Mouse (Mus musculus) limb, embryonic 12.5 days (tissue): ENCODE results near the gene Mast3. TPM values are rescaled to one million over a fixed set of nuclear protein-coding genes. Genes with fewer than 3 reads are reported as not detected.

ENCODE experiments used
- ATAC-seq: fragments of 200-750 bp; cut with Nextera tagmentation; 2 replicates; pipeline ENCODE4 v1.8.0; 2017; ENCODE audit warnings: low read depth, moderate TSS enrichment; ENCODE audit not compliant: insufficient number of reproducible peaks, insufficient read depth, low FRiP score, low TSS enrichment
- H3K27ac ChIP-seq: fragments of 300-500 bp; sonication (generic); 2 replicates; pipeline ENCODE4 v1.5.1; 2016; ENCODE audit warnings: mild to moderate bottlenecking, moderate library complexity
- H3K27me3 ChIP-seq: fragments of 300-500 bp; sonication (generic); 2 replicates; pipeline ENCODE4 v1.6.1; 2016; ENCODE audit warnings: mild to moderate bottlenecking, moderate library complexity
- H3K36me3 ChIP-seq: fragments of 300-500 bp; sonication (generic); 2 replicates; pipeline ENCODE4 v1.6.1; 2016; ENCODE audit warnings: mild to moderate bottlenecking, moderate library complexity
- H3K4me1 ChIP-seq: fragments of 300-500 bp; sonication (generic); replicated peaks from 2 replicates; pipeline ENCODE4 v1.6.1; 2016
- H3K4me2 ChIP-seq: fragments of 300-500 bp; sonication (generic); 2 replicates; pipeline ENCODE4 v1.6.1; 2016; ENCODE audit warnings: mild to moderate bottlenecking, moderate library complexity
- H3K4me3 ChIP-seq: fragments of 300-500 bp; sonication (generic); replicated peaks from 2 replicates; pipeline ENCODE4 v1.5.1; 2016; ENCODE audit warnings: mild to moderate bottlenecking
- H3K9ac ChIP-seq: fragments of 300-500 bp; sonication (generic); replicated peaks from 2 replicates; pipeline ENCODE4 v1.6.1; 2016; ENCODE audit warnings: mild to moderate bottlenecking, moderate library complexity
- H3K9me3 ChIP-seq: fragments of 300-500 bp; sonication (generic); 2 replicates; pipeline ENCODE4 v1.6.1; 2016; ENCODE audit warnings: mild to moderate bottlenecking, moderate library complexity
- WGBS: fragments of 180-500 bp; shearing (Covaris S2); methylation state at CpG from one replicate; pipeline ENCODE4 v1.1.7; 2016; 5-methylcytosine and 5-hydroxymethylcytosine counted together
- microRNA-seq: library from miRNA; unstranded; fragments of <30 nt; microRNA quantifications from one replicate; pipeline ENCODE4, GENCODE M21; 2017
- polyA plus RNA-seq: library from polyadenylated mRNA; unstranded; fragments of >200 nt; fragmentation: Nextera tagmentation; extraction: Ambion mirVana; gene quantifications from 2 replicates; pipeline ENCODE4 v1.2.1, GENCODE M21; 2016

Gene Mast3
- polyA plus RNA-seq, 1 experiment from 2014 or later: 13.2 TPM

DNA sequence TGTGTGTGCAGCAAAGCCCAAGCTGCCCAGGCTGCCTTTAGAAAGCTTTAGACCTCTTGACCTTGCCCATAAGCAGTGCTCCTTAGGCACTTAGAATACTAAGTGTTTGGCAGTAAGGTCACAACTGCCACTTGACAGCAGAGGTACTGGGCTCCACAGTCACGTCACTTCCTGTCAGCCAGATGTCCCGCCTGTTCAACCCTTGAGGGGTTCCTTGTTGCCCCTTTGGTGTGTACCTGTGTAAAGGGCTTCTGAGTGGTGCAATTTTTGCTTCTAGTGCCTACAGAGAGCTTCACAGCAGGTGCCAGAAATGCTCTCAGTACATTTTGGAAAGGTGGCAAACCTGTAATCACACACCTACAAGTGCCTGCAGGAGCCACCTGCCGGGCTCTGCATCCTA lies 66.6 kb downstream of the Mast3 start:
- peaks cover 56% of the 10 kb centered on the region for H3K27me3 ChIP-seq
- no peak for ATAC-seq
- peaks cover 4% of the 10 kb centered on the region for H3K4me1 ChIP-seq
- no peak overlapping the region for H3K27ac ChIP-seq
- no peaks in the 10 kb centered on the region for H3K36me3 ChIP-seq
- 58% methylated on average over 3 of the region's 3 CpGs for WGBS
- H3K9ac ChIP-seq: no peak overlapping the region
- H3K4me3 ChIP-seq: no peak overlapping the region
- H3K4me2 ChIP-seq: no peak overlapping the region
- no peaks in the 10 kb centered on the region for H3K9me3 ChIP-seq

DNA sequence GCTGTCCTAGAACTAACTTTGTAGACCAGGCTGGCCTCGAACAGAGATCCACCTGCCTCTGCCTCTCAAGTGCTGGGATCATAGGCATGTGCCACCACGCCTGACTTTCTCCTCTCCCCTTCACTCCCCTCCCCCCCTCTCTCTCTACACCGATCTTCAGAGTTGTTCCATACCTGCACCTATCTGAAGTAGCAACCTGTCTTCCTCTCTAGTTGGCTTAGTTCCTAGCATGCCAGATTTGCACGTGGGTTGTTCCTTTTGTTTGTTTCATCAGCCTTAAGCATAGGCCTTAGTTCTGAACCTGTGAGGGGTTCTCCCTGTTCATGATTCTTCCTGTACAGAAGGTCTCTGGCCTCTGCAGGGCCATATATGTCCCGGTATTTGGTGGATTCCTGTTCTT lies 67.1 kb downstream of the Mast3 start:
- 66% methylated on average over 5 of the region's 5 CpGs for WGBS
- Histone ChIP-seq H3K9me3 (no peaks in the 10 kb centered on the region), H3K4me2 (no peak overlapping the region), H3K36me3 (no peaks in the 10 kb centered on the region), H3K27ac (no peak overlapping the region), H3K27me3 (peaks cover 56% of the 10 kb centered on the region), H3K4me3 (no peak overlapping the region), H3K4me1 (no peaks in the 10 kb centered on the region), H3K9ac (no peak overlapping the region)
- ATAC-seq: no peak

DNA sequence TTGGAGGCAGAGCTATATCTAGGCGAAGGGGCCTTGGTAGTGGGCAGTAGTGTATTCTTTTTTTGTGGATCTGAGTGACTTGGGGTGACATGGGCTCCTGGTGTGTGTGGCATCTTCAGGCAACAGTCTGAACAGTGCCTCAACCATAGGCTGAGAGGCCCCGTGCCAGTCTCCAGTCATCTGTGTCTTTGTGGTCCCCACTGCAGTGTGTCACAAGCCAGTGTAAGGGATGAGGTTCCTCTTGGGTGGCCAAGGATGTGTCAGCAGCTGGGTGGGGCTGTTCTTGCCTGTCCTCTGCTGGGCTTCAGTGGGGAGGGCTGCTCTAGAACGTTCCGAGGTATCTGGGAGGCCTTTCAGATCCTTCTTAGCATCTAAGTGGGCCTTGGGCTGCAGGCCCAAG lies 73.9 kb downstream of the Mast3 start:
- Histone ChIP-seq H3K9me3 (no peaks in the 10 kb centered on the region), H3K4me2 (no peak overlapping the region), H3K4me1 (peaks cover 6% of the 10 kb centered on the region; the same call in 1 of the 2 replicates), H3K27me3 (peaks cover 78% of the 10 kb centered on the region), H3K27ac (no peak overlapping the region), H3K4me3 (no peak overlapping the region), H3K36me3 (no peaks in the 10 kb centered on the region), H3K9ac (no peak overlapping the region)
- ATAC-seq: peak; percentile 3; the same call in 1 of the 2 replicates
- 84% methylated on average over 4 of the region's 4 CpGs for WGBS

DNA sequence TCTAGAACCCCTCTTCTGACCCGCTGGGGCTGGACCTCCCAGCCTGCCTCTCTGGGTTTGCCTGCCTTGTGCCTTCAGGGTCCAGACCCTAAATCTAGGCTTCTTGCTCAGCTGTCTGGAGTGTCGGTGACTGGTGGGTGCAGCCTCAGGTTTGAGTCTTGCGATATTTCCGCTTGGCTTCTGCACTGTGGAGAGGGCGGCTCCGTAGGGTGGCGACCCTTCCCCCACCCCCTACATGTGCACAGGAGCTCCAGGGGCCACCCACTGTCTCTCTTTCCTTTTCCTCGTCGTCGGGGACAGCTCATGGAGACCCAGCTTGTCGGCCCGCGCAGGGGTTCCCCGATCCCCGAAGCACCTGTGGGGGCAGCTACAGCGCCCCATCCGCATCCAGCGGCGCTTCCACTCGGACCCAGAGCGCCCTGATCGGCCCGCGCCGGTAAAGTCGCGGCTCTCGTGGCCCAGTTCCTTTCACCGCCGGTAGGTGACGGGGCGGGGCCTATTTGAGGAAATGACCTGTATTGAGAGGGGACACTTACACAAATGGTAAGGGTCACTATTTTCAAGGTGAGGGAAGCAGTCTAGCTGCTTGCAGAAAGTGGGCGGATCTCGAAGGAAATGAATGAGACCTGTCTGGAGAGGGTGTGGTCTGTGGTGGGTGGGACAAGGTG lies 74.9 kb downstream of the Mast3 start:
- Histone ChIP-seq H3K27me3 (peaks cover 80% of the 10 kb centered on the region), H3K36me3 (no peaks in the 10 kb centered on the region), H3K9ac (no peak overlapping the region), H3K4me2 (peak overlapping the region; percentile 57), H3K4me3 (peak overlapping the region; percentile 33), H3K9me3 (no peaks in the 10 kb centered on the region), H3K4me1 (peaks cover 6% of the 10 kb centered on the region; the same call in 1 of the 2 replicates), H3K27ac (no peak overlapping the region)
- 4% methylated on average over 33 of the region's 34 CpGs for WGBS
- ATAC-seq: no peak

Small RNAs within 50 kb of the gene (microRNA-seq; reads per million reads assigned to microRNA genes)
- not detected for gene Mir7240

Other genes with a start within 250 kb of the Mast3 start
- gene Isyna1, start 210.7 kb downstream of the Mast3 start, polyA plus RNA-seq: 177 and 180 TPM in 2 replicates
- gene Ssbp4, start 196.2 kb downstream of the Mast3 start, polyA plus RNA-seq: 137 and 151 TPM in 2 replicates
- 0.76 and 1.2 TPM in 2 replicates for gene Lrrc25, start 188.9 kb downstream of the Mast3 start, polyA plus RNA-seq
- 0.15 TPM in 1 of 2 replicates, not detected in the other for gene Gdf15, start 172.6 kb downstream of the Mast3 start, polyA plus RNA-seq
- gene Pgpep1, start 144.7 kb downstream of the Mast3 start, polyA plus RNA-seq: 45.7 and 53.9 TPM in 2 replicates
- 335 and 339 TPM in 2 replicates for gene Lsm4, start 131.8 kb downstream of the Mast3 start, polyA plus RNA-seq
- 117 and 121 TPM in 2 replicates for gene Jund, start 106.1 kb downstream of the Mast3 start, polyA plus RNA-seq
- gene Iqcn, start 101.6 kb downstream of the Mast3 start, polyA plus RNA-seq: not detected in 2 replicates
- gene Gm3336, start 86.5 kb downstream of the Mast3 start, polyA plus RNA-seq: not detected in 2 replicates
- gene Pde4c, start 81.3 kb downstream of the Mast3 start, polyA plus RNA-seq: 0.24 and 0.33 TPM in 2 replicates
- 13.7 and 13.8 TPM in 2 replicates for gene Rab3a, start 50.4 kb downstream of the Mast3 start, polyA plus RNA-seq
- 25.8 and 29.0 TPM in 2 replicates for gene Mpv17l2, start 44.1 kb downstream of the Mast3 start, polyA plus RNA-seq
- 80.2 and 80.6 TPM in 2 replicates for gene Pik3r2, start 28.3 kb downstream of the Mast3 start, polyA plus RNA-seq
- gene Il12rb1, start 3.4 kb upstream of the Mast3 start, polyA plus RNA-seq: not detected in 2 replicates
- 5.3 and 6.4 TPM in 2 replicates for gene Arrdc2, start 34.7 kb upstream of the Mast3 start, polyA plus RNA-seq
- 4.3 and 6.0 TPM in 2 replicates for gene Kcnn1, start 58.2 kb upstream of the Mast3 start, polyA plus RNA-seq
- gene Ccdc124, start 68.9 kb upstream of the Mast3 start, polyA plus RNA-seq: 119 and 127 TPM in 2 replicates
- gene Slc5a5, start 87.7 kb upstream of the Mast3 start, polyA plus RNA-seq: 0.15 and 0.29 TPM in 2 replicates
- 3,693 and 3,808 TPM in 2 replicates for gene Rpl18a, start 92.4 kb upstream of the Mast3 start, polyA plus RNA-seq
- 54.0 and 57.7 TPM in 2 replicates for gene Map1s, start 100.9 kb upstream of the Mast3 start, polyA plus RNA-seq